Mouse (Mus musculus) liver, postnatal 0 days (tissue): ENCODE results near the gene Lrrc23.

Source experiments
- CTCF ChIP-seq: sonication (generic); IDR thresholded peaks from 2 replicates; pipeline ENCODE4 v1.5.1; 2016; ENCODE audit warnings: antibody characterized with exemption, low read depth
- EP300 ChIP-seq: IDR thresholded peaks from 2 replicates; pipeline ENCODE4 v1.6.1; 2016; ENCODE audit warnings: antibody characterized with exemption, low read depth, mild to moderate bottlenecking

- no peak for TF ChIP-seq EP300
- TF ChIP-seq CTCF, result no peak
These were observed 37.1 kb upstream of the Lrrc23 start for GRCm38 (mm10) chr6:124816611-124817010.
